Mouse (Mus musculus) neural tube, postnatal 0 days (tissue): Measurements from ENCODE around the gene Ltbp3. TPM values are rescaled to one million over a fixed set of nuclear protein-coding genes. Genes with fewer than 3 reads are reported as not detected.

Source experiments
- polyA plus RNA-seq: library from polyadenylated mRNA; unstranded; fragments of >200 nt; fragmentation: Nextera tagmentation; extraction: Ambion mirVana; gene quantifications from 2 replicates; pipeline ENCODE4 v1.2.1, GENCODE M21; 2015

The Ltbp3 gene
- 20.0 and 20.8 TPM in 2 replicates for polyA plus RNA-seq

DNA sequence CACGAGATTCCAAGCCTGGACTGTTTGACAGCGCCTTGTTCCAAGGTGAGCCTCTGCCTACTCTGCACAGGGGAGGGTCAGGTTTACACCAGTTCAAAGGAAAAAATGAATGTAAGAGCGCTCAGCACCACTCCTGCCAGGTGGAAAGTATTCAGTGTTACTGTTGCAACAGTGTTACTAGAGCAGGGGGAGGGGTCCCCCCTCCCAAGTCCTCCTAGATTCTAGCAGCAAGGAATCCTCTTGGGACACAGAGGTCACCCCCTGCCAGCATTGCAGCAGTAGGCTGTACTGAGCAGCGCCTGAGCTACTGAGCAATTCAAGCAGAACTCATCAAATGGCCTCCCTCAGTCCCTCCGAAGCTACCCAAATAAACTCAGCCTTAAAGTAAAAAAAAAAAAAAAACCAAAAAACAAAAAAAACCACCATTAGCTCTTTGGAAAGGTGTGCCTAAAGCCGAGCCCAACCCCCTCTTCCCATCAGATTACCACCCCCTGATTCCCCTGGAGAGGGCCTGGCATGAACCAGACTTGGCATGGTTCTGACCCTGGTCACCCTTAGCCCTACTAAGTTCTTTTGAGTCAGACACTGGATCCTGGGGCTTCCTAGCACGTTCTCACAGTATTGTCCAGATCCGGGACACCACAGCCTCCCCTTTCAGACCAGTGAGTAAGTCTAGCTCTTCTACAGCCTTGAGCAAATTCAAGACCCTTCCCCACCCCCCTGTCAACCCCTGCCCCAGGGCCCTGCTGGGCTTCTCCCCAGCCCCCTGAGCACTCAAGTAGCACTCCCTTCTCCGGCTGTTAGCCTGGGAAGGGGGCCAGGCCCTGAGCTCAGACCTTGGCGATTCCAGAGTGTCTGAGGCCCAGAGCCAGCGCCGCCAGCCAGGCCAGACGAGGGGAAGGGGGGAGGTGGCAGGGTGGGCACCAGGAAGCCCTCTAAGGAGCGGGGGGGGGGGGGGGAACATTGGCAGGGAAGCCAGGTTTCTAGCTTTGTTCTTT is at the start of gene Ltbp3:
Gene Ltbp3 (plus strand): TSS at position 585 of the 998 bp plus-strand sequence.

DNA sequence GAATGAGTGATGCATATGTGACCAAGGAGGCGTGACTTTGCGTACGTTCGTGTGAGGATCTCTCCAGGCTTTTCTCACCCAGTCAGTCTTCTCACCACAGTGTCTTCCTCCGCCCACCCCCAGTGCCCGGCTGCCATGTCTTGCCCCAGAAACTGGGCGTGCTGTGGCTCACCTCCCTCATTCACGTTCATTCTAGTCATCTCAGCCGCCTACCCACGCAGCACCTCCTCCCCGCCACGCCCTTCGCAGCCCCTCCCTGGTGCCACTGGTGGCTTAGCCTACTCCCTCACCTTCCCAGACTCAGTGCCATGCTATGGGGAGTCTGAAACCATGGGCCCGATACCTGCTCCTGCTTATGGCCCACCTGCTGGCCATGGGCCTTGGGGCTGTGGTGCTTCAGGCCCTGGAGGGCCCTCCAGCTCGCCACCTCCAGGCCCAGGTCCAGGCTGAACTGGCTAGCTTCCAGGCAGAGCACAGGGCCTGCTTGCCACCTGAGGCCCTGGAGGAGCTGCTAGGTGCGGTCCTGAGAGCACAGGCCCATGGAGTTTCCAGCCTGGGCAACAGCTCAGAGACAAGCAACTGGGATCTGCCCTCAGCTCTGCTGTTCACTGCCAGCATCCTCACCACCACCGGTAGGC is 36.4 kb upstream of the Ltbp3 start, which contains the start of gene Kcnk7:
Gene Kcnk7 (plus strand): TSS at position 205 of the 638 bp plus-strand sequence.

DNA sequence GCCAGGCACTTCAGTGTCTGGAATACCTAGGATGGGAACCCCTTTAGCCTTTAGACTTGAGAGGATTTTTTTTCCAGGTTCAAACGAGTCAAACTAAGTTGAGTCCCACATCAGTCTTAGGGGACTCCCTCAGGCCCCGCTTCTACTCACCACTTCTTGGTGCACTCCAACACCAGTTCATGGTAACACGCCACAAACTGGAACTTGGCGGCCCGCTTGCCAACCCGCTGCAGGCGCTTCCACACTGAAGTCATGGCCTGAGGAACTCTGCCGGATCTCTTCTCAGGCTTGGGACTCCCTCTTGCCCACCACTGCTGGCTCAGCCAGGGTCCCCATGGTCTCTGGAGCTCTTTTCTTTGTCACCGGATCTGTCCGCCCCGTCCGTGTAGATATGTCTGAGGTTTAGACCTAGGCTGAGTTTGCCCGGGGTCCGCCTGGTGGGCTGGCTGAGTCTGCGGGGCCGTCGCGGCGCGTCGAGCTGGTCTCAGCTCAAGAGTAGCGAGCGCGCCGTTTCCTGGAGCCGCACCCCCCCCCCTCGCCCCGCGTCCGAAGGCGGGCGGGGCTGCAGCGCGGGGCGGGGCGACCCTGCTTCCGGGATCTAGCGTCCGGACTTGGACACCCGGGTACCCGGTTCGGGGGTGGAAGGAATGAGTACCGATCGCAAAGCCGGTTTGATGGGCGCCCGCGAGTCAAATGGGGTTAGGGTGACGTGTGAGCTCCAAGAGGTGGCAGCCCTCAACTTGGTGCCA is 14.8 kb upstream of the Ltbp3 start, which contains the start of gene Ehbp1l1:
Gene Ehbp1l1 (minus strand): TSS at position 551 of the 749 bp plus-strand sequence.

DNA sequence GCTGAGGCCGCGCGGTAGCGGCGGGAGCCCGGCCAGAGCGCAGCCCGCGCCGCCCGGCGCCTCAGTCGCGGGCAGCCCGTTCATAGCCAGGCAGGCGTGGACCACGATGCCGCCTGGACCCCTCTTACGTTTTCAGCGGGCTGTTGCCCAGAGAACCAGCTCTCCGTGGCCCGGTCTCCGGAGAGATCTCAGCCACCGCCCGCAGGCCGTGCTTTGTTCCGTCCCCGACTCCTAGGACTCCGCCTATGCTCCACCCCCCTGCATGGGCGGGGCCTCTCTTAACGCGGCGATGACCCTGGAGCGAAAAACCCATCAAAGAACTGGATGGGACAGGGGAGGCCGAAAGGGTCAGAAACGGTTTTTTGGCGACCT is 11.3 kb upstream of the Ltbp3 start, which contains the start of gene Fam89b:
Gene Fam89b (minus strand): TSS at position 210 of the 372 bp plus-strand sequence.

DNA sequence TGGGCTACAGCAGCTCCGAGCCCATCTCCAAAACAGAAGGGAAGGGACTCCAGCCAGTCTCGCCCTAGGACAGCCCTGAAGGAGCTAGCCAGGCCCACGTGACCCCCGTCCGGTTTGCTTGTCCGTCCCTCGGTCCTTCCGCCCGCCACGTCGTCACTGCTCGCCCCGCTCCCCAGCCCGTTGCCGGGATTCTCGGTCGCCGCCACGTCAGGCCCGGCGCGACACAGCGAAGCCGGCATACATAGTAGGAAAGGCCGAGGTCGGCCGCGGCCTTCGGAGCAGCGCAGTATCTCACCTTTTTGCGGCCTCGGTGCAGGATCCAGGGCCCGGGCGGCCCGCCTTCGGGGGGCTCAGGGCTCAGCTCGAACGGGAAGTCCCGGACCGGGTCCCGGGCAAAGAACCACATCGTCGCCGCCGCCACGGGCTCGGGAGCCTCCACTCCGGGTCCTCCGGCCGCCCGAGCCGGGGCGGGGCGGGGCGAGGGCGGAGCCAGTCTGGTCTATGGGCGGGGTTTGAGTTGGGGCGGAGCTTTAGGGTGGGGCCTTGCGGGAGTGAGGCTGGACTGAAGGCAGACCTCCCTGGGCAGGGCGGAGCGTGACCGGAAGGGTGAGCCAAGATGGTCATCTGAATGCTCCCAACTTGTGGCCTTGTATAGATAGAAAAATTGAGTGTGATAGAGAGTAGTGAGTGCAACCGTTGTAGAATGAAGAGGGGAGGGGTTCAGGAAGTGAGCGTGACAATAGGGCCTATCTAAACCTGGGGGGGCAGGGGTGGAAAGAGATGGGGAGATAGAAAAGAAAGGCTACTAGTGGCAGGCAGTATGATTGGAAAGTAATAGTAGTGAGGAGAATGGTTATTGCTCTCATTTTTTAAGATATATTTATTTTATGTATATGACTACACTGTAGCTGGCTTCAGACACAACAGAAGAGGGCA is 30.5 kb downstream of the Ltbp3 start, which contains the start of gene Scyl1:
Gene Scyl1 (minus strand): TSS at position 495 of the 936 bp plus-strand sequence.

Other genes with a start within 250 kb of the Ltbp3 start
- gene 1700020D05Rik, start 237.1 kb upstream of the Ltbp3 start, polyA plus RNA-seq = not detected in 2 replicates
- 74.9 and 90.0 TPM in 2 replicates for gene Snx32, start 230.4 kb upstream of the Ltbp3 start, polyA plus RNA-seq
- gene Ovol1, start 180.3 kb upstream of the Ltbp3 start, polyA plus RNA-seq = 0.25 TPM in 1 of 2 replicates, not detected in the other
- gene Ap5b1, start 172.9 kb upstream of the Ltbp3 start, polyA plus RNA-seq = 3.7 and 3.8 TPM in 2 replicates
- 67.3 and 75.0 TPM in 2 replicates for gene Rnaseh2c, start 139.0 kb upstream of the Ltbp3 start, polyA plus RNA-seq
- 61.9 and 70.5 TPM in 2 replicates for gene Kat5, start 130.7 kb upstream of the Ltbp3 start, polyA plus RNA-seq
- 27.0 and 30.9 TPM in 2 replicates for gene Rela, start 103.4 kb upstream of the Ltbp3 start, polyA plus RNA-seq
- gene Sipa1, start 77.2 kb upstream of the Ltbp3 start, polyA plus RNA-seq = 22.6 and 22.9 TPM in 2 replicates
- 10.7 and 12.0 TPM in 2 replicates for gene Map3k11, start 52.2 kb upstream of the Ltbp3 start, polyA plus RNA-seq
- gene Pcnx3, start 52.0 kb upstream of the Ltbp3 start, polyA plus RNA-seq = 16.5 and 22.2 TPM in 2 replicates
- gene Kcnk7, start 36.5 kb upstream of the Ltbp3 start, polyA plus RNA-seq = 0.25 and 0.53 TPM in 2 replicates
- 39.6 and 46.6 TPM in 2 replicates for gene Ehbp1l1, start 14.6 kb upstream of the Ltbp3 start, polyA plus RNA-seq
- 111 and 124 TPM in 2 replicates for gene Fam89b, start 11.3 kb upstream of the Ltbp3 start, polyA plus RNA-seq
- 75.6 and 85.9 TPM in 2 replicates for gene Scyl1, start 30.5 kb downstream of the Ltbp3 start, polyA plus RNA-seq
- gene Frmd8, start 134.4 kb downstream of the Ltbp3 start, polyA plus RNA-seq = 12.2 and 12.5 TPM in 2 replicates
- gene Slc25a45, start 136.9 kb downstream of the Ltbp3 start, polyA plus RNA-seq = 2.9 TPM in 2 replicates
- gene Tigd3, start 153.2 kb downstream of the Ltbp3 start, polyA plus RNA-seq = 6.3 and 8.0 TPM in 2 replicates
- 49.1 and 55.8 TPM in 2 replicates for gene Dpf2, start 172.1 kb downstream of the Ltbp3 start, polyA plus RNA-seq
- gene Cdc42ep2, start 183.9 kb downstream of the Ltbp3 start, polyA plus RNA-seq = 18.7 and 21.8 TPM in 2 replicates
- 15.5 and 17.6 TPM in 2 replicates for gene Pola2, start 223.3 kb downstream of the Ltbp3 start, polyA plus RNA-seq
- gene Slc22a20, start 245.2 kb downstream of the Ltbp3 start, polyA plus RNA-seq = not detected in 2 replicates